Mouse (Mus musculus): Measurements from ENCODE around the gene Blm. TPM values are rescaled to one million over a fixed set of nuclear protein-coding genes. Genes with fewer than 3 reads are reported as not detected.

Blm gene
- polyA plus RNA-seq, 1 experiment: not detected

GRCm38 (mm10) chr7:80450354-80450753 is 84.6 kb downstream of the Blm start:
- no peak overlapping the region for H3K4me3 ChIP-seq (ENCODE audit: insufficient read depth, low read depth, low read length)
- TF ChIP-seq CTCF (IDR thresholded peaks at IDR 0.05; ENCODE audit: insufficient read depth, low read depth, low read length): no peak
- TF ChIP-seq POLR2A (IDR thresholded peaks at IDR 0.05; ENCODE audit: insufficient read depth, low read depth, low read length): no peak
- H3K27ac ChIP-seq (ENCODE audit: insufficient read depth, low read depth, low read length): no peak overlapping the region
- 85% methylated on average over 4 of the region's 4 CpGs for WGBS
- H3K4me1 ChIP-seq (ENCODE audit: control insufficient read depth, insufficient read depth, low read length): peaks cover 8% of the 10 kb centered on the region

GRCm38 (mm10) chr7:80449620-80450091 is 85.3 kb downstream of the Blm start:
- H3K27ac ChIP-seq (ENCODE audit: insufficient read depth, low read depth, low read length): no peak overlapping the region
- H3K4me1 ChIP-seq (ENCODE audit: control insufficient read depth, insufficient read depth, low read length): peaks cover 13% of the 10 kb centered on the region
- WGBS: 92% methylated on average over 6 of the region's 6 CpGs
- no peak for TF ChIP-seq CTCF (IDR thresholded peaks at IDR 0.05; ENCODE audit: insufficient read depth, low read depth, low read length)
- no peak for TF ChIP-seq POLR2A (IDR thresholded peaks at IDR 0.05; ENCODE audit: insufficient read depth, low read depth, low read length)
- H3K4me3 ChIP-seq (ENCODE audit: insufficient read depth, low read depth, low read length): no peak overlapping the region

- 94% methylated on average over 8 of the region's 8 CpGs for WGBS
- Histone ChIP-seq H3K4me1 (ENCODE audit: control insufficient read depth, insufficient read depth, low read length) (peaks cover 22% of the 10 kb centered on the region), H3K4me3 (ENCODE audit: insufficient read depth, low read depth, low read length) (no peak overlapping the region), H3K27ac (ENCODE audit: insufficient read depth, low read depth, low read length) (no peak overlapping the region)
- TF ChIP-seq CTCF (IDR thresholded peaks at IDR 0.05; ENCODE audit: insufficient read depth, low read depth, low read length): no peak
- no peak for TF ChIP-seq POLR2A (IDR thresholded peaks at IDR 0.05; ENCODE audit: insufficient read depth, low read depth, low read length)
These were observed 87.6 kb downstream of the Blm start for GRCm38 (mm10) chr7:80447336-80447735.

- TF ChIP-seq POLR2A (IDR thresholded peaks at IDR 0.05; ENCODE audit: insufficient read depth, low read depth, low read length): no peak
- no peak for TF ChIP-seq CTCF (IDR thresholded peaks at IDR 0.05; ENCODE audit: insufficient read depth, low read depth, low read length)
- H3K4me3 ChIP-seq (ENCODE audit: insufficient read depth, low read depth, low read length): no peak overlapping the region
- 81% methylated on average over 7 of the region's 7 CpGs for WGBS
- H3K27ac ChIP-seq (ENCODE audit: insufficient read depth, low read depth, low read length): no peak overlapping the region
- H3K4me1 ChIP-seq (ENCODE audit: control insufficient read depth, insufficient read depth, low read length): peaks cover 26% of the 10 kb centered on the region
These were observed 88.6 kb downstream of the Blm start for GRCm38 (mm10) chr7:80446221-80446878.

GRCm38 (mm10) chr7:80445492-80445891 is 89.4 kb downstream of the Blm start:
- H3K4me1 ChIP-seq (ENCODE audit: control insufficient read depth, insufficient read depth, low read length): peaks cover 26% of the 10 kb centered on the region
- H3K4me3 ChIP-seq (ENCODE audit: insufficient read depth, low read depth, low read length): no peak overlapping the region
- H3K27ac ChIP-seq (ENCODE audit: insufficient read depth, low read depth, low read length): no peak overlapping the region
- 42% methylated on average over 6 of the region's 6 CpGs for WGBS
- TF ChIP-seq POLR2A (IDR thresholded peaks at IDR 0.05; ENCODE audit: insufficient read depth, low read depth, low read length): no peak
- no peak for TF ChIP-seq CTCF (IDR thresholded peaks at IDR 0.05; ENCODE audit: insufficient read depth, low read depth, low read length)

- Histone ChIP-seq H3K27ac (ENCODE audit: insufficient read depth, low read depth, low read length) (no peak overlapping the region), H3K4me1 (ENCODE audit: control insufficient read depth, insufficient read depth, low read length) (peaks cover 33% of the 10 kb centered on the region), H3K4me3 (ENCODE audit: insufficient read depth, low read depth, low read length) (no peak overlapping the region)
- 68% methylated on average over 17 of the region's 17 CpGs for WGBS
- no peak for TF ChIP-seq POLR2A (IDR thresholded peaks at IDR 0.05; ENCODE audit: insufficient read depth, low read depth, low read length)
These were observed 90.3 kb downstream of the Blm start for GRCm38 (mm10) chr7:80444401-80445249.

- H3K4me1 ChIP-seq (ENCODE audit: control insufficient read depth, insufficient read depth, low read length): peaks cover 39% of the 10 kb centered on the region
- 85% methylated on average over 3 of the region's 3 CpGs for WGBS
- no peak for TF ChIP-seq CTCF (IDR thresholded peaks at IDR 0.05; ENCODE audit: insufficient read depth, low read depth, low read length)
- TF ChIP-seq POLR2A (IDR thresholded peaks at IDR 0.05; ENCODE audit: insufficient read depth, low read depth, low read length): no peak
- no peak overlapping the region for H3K4me3 ChIP-seq (ENCODE audit: insufficient read depth, low read depth, low read length)
- H3K27ac ChIP-seq (ENCODE audit: insufficient read depth, low read depth, low read length): no peak overlapping the region
These were observed 91.8 kb downstream of the Blm start for GRCm38 (mm10) chr7:80443124-80443523.

- no peak overlapping the region for H3K4me3 ChIP-seq (ENCODE audit: insufficient read depth, low read depth, low read length)
- no peak for TF ChIP-seq CTCF (IDR thresholded peaks at IDR 0.05; ENCODE audit: insufficient read depth, low read depth, low read length)
- no peak for TF ChIP-seq POLR2A (IDR thresholded peaks at IDR 0.05; ENCODE audit: insufficient read depth, low read depth, low read length)
- peaks cover 39% of the 10 kb centered on the region for H3K4me1 ChIP-seq (ENCODE audit: control insufficient read depth, insufficient read depth, low read length)
- H3K27ac ChIP-seq (ENCODE audit: insufficient read depth, low read depth, low read length): no peak overlapping the region
- WGBS: 76% methylated on average over 11 of the region's 11 CpGs
These were observed 92.7 kb downstream of the Blm start for GRCm38 (mm10) chr7:80441986-80442904.

Measured in olfactory bulb, adult 2 months (tissue).